Mouse (Mus musculus): ENCODE data around the gene Asap2.

DNA sequence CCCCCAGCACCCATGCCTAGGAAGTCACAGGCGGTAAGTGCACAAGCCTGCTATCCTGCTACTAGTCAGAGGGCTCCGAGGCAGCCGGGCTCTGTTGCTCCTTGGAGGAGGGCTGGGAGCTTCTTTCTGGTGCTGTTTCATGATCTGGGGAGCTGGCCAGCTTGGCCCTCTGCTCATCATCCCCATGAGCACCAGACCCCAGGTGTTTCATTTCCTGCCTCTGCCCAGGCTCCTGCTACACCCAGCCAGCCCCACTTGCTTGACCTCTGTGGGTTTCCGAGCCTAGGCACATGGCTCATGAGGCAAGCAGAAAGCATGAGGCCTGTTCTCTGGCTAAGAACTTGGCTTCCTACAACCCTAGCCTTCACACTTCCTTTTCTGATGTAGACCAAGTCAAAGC lies 275.2 kb downstream of the Asap2 start:
- TF ChIP-seq GATA1 (IDR thresholded peaks at IDR 0.05; ENCODE audit: low read length), result no peak
- TF ChIP-seq TAL1 (IDR thresholded peaks at IDR 0.05; ENCODE audit: low read length), result no peak

Data from erythroblast, embryonic 14.5 days (primary cell).